Mouse (Mus musculus): ENCODE measurements around the gene Elk3.

GRCm38 (mm10) chr10:93319526-93320063 is 8.7 kb upstream of the Elk3 start:
- TF ChIP-seq EP300 (IDR thresholded peaks at IDR 0.05; ENCODE audit: insufficient read depth, low read depth, low read length), result no peak
- TF ChIP-seq POLR2A (IDR thresholded peaks at IDR 0.05; ENCODE audit: insufficient read depth, low read length), result no peak
- TF ChIP-seq CTCF (IDR thresholded peaks at IDR 0.05; ENCODE audit: low read depth, low read length), result no peak
